Mouse (Mus musculus): Measurements from ENCODE around the gene Csde1. TPM values are rescaled to one million over a fixed set of nuclear protein-coding genes. Genes with fewer than 3 reads are reported as not detected.

Csde1 gene
- polyA plus RNA-seq, 1 experiment: 86.2 TPM

- peak; percentile 93 for DNase-seq (ENCODE audit: low spot score)
These were observed 38.3 kb downstream of the Csde1 start, which contains the start of gene Nras for GRCm38 (mm10) chr3:103058207-103059157. Gene Nras (plus strand): TSS chr3:103058285.

GRCm38 (mm10) chr3:103066927-103067326 is 46.7 kb downstream of the Csde1 start:
- DNase-seq (ENCODE audit: low spot score): no peak

GRCm38 (mm10) chr3:103068971-103069370 is 48.7 kb downstream of the Csde1 start:
- DNase-seq (ENCODE audit: low spot score): no peak

GRCm38 (mm10) chr3:103073771-103074170 is 53.5 kb downstream of the Csde1 start, which contains the start of gene Ampd1:
Gene Ampd1 (plus strand): TSS chr3:103074014.
- no peak for DNase-seq (ENCODE audit: low spot score)

- no peak for DNase-seq (ENCODE audit: low spot score)
These were observed 55.6 kb downstream of the Csde1 start for GRCm38 (mm10) chr3:103075871-103076270.

GRCm38 (mm10) chr3:103076476-103076875 is 56.2 kb downstream of the Csde1 start:
- DNase-seq (ENCODE audit: low spot score): no peak

- no peak for DNase-seq (ENCODE audit: low spot score)
These were observed 59.1 kb downstream of the Csde1 start for GRCm38 (mm10) chr3:103079301-103079700.

GRCm38 (mm10) chr3:103081051-103081450 is 60.8 kb downstream of the Csde1 start:
- no peak for DNase-seq (ENCODE audit: low spot score)

- DNase-seq (ENCODE audit: low spot score): no peak
These were observed 61.7 kb downstream of the Csde1 start for GRCm38 (mm10) chr3:103081861-103082453.

GRCm38 (mm10) chr3:103082761-103083160 is 62.5 kb downstream of the Csde1 start:
- DNase-seq (ENCODE audit: low spot score): no peak

GRCm38 (mm10) chr3:103085986-103086385 is 65.8 kb downstream of the Csde1 start:
- DNase-seq (ENCODE audit: low spot score): no peak

GRCm38 (mm10) chr3:103091753-103092152 is 71.5 kb downstream of the Csde1 start:
- DNase-seq (ENCODE audit: low spot score): no peak

- no peak for DNase-seq (ENCODE audit: low spot score)
These were observed 78.4 kb downstream of the Csde1 start for GRCm38 (mm10) chr3:103098662-103099061.

GRCm38 (mm10) chr3:103099667-103100066 is 79.4 kb downstream of the Csde1 start:
- no peak for DNase-seq (ENCODE audit: low spot score)

- DNase-seq (ENCODE audit: low spot score): no peak
These were observed 80.5 kb downstream of the Csde1 start for GRCm38 (mm10) chr3:103100735-103101134.

GRCm38 (mm10) chr3:103101194-103101593 is 81.0 kb downstream of the Csde1 start:
- no peak for DNase-seq (ENCODE audit: low spot score)

- DNase-seq (ENCODE audit: low spot score): peak; percentile 23
These were observed 81.7 kb downstream of the Csde1 start for GRCm38 (mm10) chr3:103101909-103102308.

GRCm38 (mm10) chr3:103102454-103103390 is 82.5 kb downstream of the Csde1 start, which contains the start of gene Dennd2c:
Gene Dennd2c (plus strand): TSS chr3:103102604.
- peak; percentile 88 for DNase-seq (ENCODE audit: low spot score)

All from urinary bladder, adult 2 months (tissue).